Mouse (Mus musculus): ENCODE results near the gene Hoga1. TPM values are rescaled to one million over a fixed set of nuclear protein-coding genes. Genes with fewer than 3 reads are reported as not detected.

Hoga1 gene
- polyA plus RNA-seq, 1 experiment from 2014 or later = 1.3 TPM

DNA sequence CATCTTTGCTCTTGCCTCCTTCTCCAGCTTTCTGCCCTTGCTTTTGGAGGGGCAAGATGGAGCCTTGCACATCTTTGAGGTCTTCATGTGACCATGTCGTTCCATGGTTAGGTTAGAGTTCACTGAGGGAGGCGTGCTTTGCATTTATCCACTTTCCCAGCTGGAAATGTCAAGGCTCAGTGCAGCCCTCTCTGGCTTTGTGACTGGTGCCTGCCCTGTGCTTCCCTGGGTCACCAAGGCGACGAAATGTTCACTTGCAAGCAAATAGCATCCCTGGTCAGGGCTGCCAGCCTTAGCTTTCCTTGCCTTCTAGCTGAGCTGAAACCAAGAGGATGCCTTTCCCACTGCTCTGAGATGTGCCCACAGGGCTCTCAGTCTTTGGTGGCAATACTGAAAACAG is 35.0 kb upstream of the Hoga1 start:
- Histone ChIP-seq H3K27me3 (no peaks in the 10 kb centered on the region), H3K36me3 (no peaks in the 10 kb centered on the region), H3K9me3 (no peaks in the 10 kb centered on the region), H3K9ac (no peak overlapping the region), H3K27ac (no peak overlapping the region), H3K4me3 (no peak overlapping the region), H3K4me1 (peaks cover 23% of the 10 kb centered on the region), H3K4me2 (replicated peaks) (no peak overlapping the region)
- WGBS = 65% methylated on average over 4 of the region's 4 CpGs
- ATAC-seq (ENCODE audit: insufficient number of reproducible peaks, insufficient read depth, low FRiP score, low TSS enrichment) = no peak

DNA sequence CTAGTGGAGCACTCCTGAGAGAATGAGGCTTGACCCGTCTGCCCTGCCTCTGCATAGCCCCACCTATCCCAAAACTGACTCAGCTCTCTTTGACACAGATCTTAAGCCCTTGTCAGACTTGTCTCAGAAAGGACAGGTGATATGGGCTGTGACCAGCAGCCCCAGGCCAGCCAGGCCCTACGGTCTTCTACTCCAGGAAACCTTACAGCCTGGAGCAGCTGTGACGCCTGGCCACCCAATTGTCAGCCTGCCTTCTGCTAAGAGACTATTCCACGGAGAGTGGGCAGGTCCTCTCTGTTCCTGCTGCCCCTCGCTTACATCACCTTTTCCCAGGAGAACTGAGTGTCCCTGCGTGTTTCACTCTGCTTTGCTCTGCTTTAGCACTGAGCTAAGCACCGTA is 34.3 kb upstream of the Hoga1 start:
- no peak for ATAC-seq (ENCODE audit: insufficient number of reproducible peaks, insufficient read depth, low FRiP score, low TSS enrichment)
- Histone ChIP-seq H3K4me1 (peaks cover 19% of the 10 kb centered on the region), H3K27ac (no peak overlapping the region), H3K4me3 (no peak overlapping the region), H3K36me3 (no peaks in the 10 kb centered on the region), H3K4me2 (replicated peaks) (no peak overlapping the region), H3K27me3 (no peaks in the 10 kb centered on the region), H3K9ac (no peak overlapping the region), H3K9me3 (no peaks in the 10 kb centered on the region)
- 77% methylated on average over 7 of the region's 7 CpGs for WGBS

DNA sequence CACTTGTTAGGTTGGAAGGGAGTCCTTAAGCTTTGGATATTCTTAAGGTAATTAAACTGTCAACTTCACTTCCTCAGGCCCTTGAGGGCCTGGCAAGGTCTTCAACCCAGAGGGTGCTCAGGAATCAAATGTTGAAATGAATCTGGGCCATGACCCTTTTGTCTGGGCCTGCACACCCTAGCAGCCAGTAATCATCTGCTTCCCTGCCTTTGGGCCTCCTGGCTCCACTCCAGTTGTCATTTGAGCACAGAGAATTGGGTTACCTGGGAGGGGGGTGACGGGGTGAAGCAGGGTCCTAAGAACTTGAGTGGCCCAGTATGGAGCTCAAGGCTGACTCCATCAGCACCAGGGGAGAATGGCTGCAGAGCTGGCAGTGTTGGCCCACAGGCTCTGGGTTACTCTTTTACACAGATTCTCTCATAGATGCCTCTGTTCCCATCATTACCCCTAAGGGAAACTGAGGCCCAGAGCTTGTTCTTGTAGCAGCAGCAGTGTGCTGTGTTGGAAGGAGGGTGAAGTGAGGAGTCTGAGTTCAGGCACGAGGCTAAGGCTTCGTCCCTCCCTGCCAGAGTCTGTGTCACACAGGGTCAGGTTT is 31.1 kb upstream of the Hoga1 start:
- Histone ChIP-seq H3K4me2 (replicated peaks) (no peak overlapping the region), H3K9me3 (no peaks in the 10 kb centered on the region), H3K9ac (no peak overlapping the region), H3K36me3 (no peaks in the 10 kb centered on the region), H3K27ac (peak overlapping the region; percentile 48; the same call in 1 of the 2 replicates), H3K4me3 (no peak overlapping the region), H3K27me3 (no peaks in the 10 kb centered on the region), H3K4me1 (peaks cover 28% of the 10 kb centered on the region)
- ATAC-seq (ENCODE audit: insufficient number of reproducible peaks, insufficient read depth, low FRiP score, low TSS enrichment) = no peak
- WGBS = 66% methylated on average over 3 of the region's 3 CpGs

DNA sequence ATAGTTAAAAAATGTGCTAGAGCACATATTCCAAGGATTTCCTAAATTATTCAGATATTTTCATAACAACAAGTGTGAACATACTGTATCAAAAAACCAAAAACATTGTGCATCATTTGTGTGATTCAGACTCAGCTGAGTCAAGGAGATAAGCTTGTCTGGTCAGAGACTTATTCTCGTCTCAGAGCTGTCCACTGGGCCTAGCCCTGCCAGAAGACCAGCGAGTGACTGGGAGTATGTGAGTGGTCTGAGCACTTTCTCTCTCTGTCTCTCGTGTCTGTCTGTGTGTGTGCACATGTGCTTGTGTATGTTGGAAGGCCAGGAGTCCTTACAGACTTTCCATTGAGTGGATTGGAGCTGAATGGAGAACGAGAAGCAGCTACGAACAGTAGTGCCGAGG is 30.4 kb upstream of the Hoga1 start:
- Histone ChIP-seq H3K27ac (no peak overlapping the region), H3K36me3 (no peaks in the 10 kb centered on the region), H3K9ac (no peak overlapping the region), H3K9me3 (no peaks in the 10 kb centered on the region), H3K4me3 (no peak overlapping the region), H3K4me1 (peaks cover 28% of the 10 kb centered on the region), H3K27me3 (no peaks in the 10 kb centered on the region), H3K4me2 (replicated peaks) (no peak overlapping the region)
- ATAC-seq (ENCODE audit: insufficient number of reproducible peaks, insufficient read depth, low FRiP score, low TSS enrichment) = no peak
- WGBS = 86% methylated on average over 6 of the region's 6 CpGs

DNA sequence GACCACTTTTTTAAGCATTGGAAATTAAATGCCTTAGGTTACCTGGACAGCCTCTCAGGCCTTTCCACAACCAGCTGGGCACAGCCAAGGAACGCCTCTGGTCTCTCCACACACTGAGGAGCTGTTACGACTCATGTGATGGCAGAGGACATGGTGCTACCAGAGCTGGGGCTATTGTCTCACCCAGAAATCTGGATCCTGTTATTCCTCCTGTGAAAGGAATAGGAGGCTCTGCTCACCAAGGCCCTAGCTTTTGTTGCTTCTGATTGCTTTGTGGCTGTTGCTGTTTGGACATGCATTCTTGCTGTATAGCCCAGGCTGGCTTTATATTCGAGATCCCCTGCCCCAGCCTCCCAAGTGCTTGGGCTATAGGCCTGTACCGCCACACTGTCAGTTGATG is 29.2 kb upstream of the Hoga1 start:
- Histone ChIP-seq H3K4me2 (replicated peaks) (no peak overlapping the region), H3K9me3 (no peaks in the 10 kb centered on the region), H3K4me1 (peaks cover 28% of the 10 kb centered on the region), H3K9ac (no peak overlapping the region), H3K4me3 (no peak overlapping the region), H3K27ac (peak overlapping the region; percentile 9; the same call in 1 of the 2 replicates), H3K36me3 (no peaks in the 10 kb centered on the region), H3K27me3 (no peaks in the 10 kb centered on the region)
- ATAC-seq (ENCODE audit: insufficient number of reproducible peaks, insufficient read depth, low FRiP score, low TSS enrichment) = no peak
- WGBS = 67% methylated on average over 4 of the region's 4 CpGs

DNA sequence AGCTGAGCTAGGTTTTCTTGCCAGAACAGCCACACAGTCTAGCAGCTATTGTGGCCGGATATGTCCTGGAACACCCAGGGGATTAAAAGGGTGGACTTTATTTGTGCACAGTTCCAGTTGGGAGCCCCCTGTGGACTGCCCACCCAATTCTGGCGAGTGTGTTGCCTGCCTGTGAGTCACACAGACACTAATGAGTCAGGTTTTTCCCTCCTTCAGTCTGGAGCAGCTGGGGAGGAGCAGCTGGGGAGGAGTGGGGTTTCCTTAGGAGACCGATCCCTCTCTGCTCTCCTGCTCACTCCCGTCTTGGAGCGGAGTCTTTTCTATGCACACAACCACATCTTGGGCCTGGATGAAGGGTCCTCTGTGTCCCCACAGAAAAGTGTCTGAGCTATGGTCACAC is 28.6 kb upstream of the Hoga1 start:
- Histone ChIP-seq H3K4me2 (replicated peaks) (no peak overlapping the region), H3K9me3 (no peaks in the 10 kb centered on the region), H3K27me3 (no peaks in the 10 kb centered on the region), H3K4me1 (peaks cover 28% of the 10 kb centered on the region), H3K36me3 (no peaks in the 10 kb centered on the region), H3K4me3 (no peak overlapping the region), H3K27ac (peak overlapping the region; percentile 60), H3K9ac (no peak overlapping the region)
- WGBS = 57% methylated on average over 5 of the region's 5 CpGs
- no peak for ATAC-seq (ENCODE audit: insufficient number of reproducible peaks, insufficient read depth, low FRiP score, low TSS enrichment)

DNA sequence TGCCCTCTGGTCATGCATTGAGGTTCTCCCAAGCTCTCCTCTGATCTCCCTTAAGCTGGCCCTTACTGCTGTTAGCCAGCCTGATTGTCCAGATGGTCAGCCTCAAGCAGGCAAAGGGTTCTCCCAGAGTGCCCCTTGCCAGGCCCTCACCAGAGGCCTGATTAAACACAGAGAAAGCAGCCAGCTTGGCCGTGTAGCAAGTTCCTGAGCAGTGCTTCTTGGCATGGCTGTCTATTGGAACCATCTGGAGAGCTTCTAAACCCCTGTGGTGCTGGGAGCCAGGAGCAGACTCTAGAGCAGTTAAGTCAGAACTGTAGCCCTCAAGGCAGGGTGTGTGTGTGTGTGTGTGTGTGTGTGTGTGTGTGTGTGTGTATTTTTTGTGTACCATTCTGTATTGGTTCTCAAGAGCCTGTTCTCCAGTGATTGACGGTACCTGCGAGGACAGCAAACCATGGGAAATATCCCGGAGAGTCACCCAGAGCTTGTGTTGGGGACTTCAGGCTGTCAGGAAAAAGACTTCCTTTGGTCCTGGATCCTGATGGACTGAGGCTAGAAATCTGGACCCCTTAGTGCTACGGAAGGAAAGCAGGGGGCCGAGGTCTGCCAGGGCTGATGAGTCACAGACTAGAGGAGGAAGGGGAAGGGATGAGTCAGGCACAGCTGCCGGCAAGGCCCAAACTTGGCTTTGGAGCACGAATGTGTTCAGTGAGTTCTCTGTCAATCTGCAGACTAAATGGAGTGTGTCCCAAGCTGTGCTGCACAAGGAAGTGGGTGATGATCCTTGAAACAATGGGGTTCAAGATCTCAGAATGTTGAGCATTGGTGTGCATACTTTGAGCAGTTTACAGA is 27.8 kb upstream of the Hoga1 start:
- ATAC-seq (ENCODE audit: insufficient number of reproducible peaks, insufficient read depth, low FRiP score, low TSS enrichment) = no peak
- Histone ChIP-seq H3K4me1 (peaks cover 35% of the 10 kb centered on the region), H3K4me3 (no peak overlapping the region), H3K36me3 (no peaks in the 10 kb centered on the region), H3K27ac (peak overlapping the region; percentile 60), H3K4me2 (replicated peaks) (no peak overlapping the region), H3K9me3 (no peaks in the 10 kb centered on the region), H3K9ac (no peak overlapping the region), H3K27me3 (no peaks in the 10 kb centered on the region)
- WGBS = 73% methylated on average over 8 of the region's 8 CpGs

DNA sequence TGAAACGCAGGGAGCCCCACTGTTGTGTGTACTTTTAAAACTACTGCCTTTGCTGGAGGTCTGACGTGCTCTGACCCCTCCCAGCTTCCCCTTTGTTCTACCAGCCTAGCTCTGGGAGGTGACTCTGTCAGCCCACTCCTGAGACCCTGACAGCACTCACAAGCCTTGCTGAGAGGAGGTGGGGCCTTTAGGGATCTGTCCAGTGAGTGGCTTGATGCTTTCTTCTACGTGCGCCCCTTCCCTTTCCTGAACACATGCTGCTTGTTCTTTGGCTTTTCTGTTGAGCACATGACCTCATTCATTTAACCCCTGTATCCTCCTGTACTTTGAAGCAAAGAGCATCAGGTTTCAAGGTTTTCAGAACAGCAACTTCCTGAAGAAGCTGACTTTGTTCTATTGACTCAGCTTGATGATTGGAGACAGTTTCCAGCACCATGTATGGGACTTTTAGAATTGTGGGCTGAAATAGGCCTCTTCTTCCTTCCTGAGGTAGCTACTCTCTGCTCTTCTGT is 26.3 kb upstream of the Hoga1 start:
- no peak overlapping the region for H3K4me3 ChIP-seq
- peaks cover 37% of the 10 kb centered on the region for H3K4me1 ChIP-seq
- no peaks in the 10 kb centered on the region for H3K27me3 ChIP-seq
- H3K36me3 ChIP-seq = no peaks in the 10 kb centered on the region
- 13% methylated on average over 4 of the region's 4 CpGs for WGBS
- H3K9me3 ChIP-seq = no peaks in the 10 kb centered on the region
- ATAC-seq (ENCODE audit: insufficient number of reproducible peaks, insufficient read depth, low FRiP score, low TSS enrichment) = no peak
- H3K27ac ChIP-seq = peak overlapping the region; percentile 58
- H3K4me2 ChIP-seq (replicated peaks) = no peak overlapping the region
- H3K9ac ChIP-seq = no peak overlapping the region

DNA sequence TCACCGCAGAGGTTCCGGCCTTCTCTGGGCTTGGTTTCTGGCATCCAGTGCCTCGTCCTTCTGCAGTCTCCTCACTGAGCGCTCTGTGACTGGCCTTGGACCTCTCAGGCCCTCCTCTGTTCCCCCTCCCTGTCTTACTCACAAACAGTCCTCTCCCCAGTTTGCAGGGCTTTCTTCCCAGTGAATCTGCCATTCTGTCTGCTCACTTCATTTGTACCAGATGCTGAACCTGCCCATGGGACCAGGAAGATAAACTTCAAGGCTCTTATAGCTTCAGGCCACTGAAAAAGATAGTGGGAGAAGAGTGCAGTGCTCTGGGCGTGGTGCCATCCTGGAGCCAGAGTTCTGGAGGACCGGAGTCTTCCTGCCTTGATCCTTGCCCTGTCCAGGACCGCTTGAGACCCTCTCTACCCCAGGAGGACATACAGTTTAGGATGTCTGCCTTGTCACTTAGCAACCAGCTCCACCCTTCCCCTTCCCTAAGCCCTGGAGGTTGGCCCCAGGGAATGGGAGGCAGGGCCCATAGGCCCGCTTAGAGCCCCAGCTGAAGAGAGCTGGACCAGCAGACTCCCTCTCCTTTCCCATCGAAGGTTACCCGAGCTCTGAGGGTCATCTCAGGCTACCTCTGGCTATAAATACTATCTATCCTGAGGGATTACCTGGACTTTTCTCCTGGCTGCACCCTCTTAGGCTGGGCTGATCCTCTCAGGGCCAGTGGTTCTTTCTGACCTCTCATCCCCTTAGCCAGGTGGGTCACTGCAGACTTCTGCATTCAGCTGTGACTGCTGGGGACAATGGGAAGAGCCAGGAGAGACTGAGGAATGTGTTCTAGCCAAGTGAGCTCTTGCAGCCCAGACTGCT is 23.5 kb upstream of the Hoga1 start:
- Histone ChIP-seq H3K4me2 (replicated peaks) (no peak overlapping the region), H3K4me3 (no peak overlapping the region), H3K27ac (no peak overlapping the region), H3K36me3 (no peaks in the 10 kb centered on the region), H3K27me3 (no peaks in the 10 kb centered on the region), H3K9me3 (no peaks in the 10 kb centered on the region), H3K4me1 (peaks cover 29% of the 10 kb centered on the region), H3K9ac (no peak overlapping the region)
- ATAC-seq (ENCODE audit: insufficient number of reproducible peaks, insufficient read depth, low FRiP score, low TSS enrichment) = no peak
- 67% methylated on average over 10 of the region's 10 CpGs for WGBS

DNA sequence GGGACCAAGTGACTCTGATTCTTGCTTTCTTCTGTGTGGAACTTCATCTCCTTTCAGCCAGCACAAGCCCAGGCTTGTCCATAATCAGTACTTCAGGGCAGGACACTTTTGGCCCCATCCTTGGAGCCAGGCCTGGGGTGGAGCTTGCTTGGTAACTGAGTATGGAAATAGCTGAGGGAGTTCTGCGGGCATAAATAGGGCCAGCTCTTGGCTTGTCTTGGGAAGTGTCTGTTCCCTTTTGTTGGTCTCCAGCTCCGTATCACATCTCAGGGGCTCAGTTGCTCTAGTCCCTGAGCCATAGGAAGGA is 22.9 kb upstream of the Hoga1 start:
- 72% methylated on average over 2 of the region's 2 CpGs for WGBS

DNA sequence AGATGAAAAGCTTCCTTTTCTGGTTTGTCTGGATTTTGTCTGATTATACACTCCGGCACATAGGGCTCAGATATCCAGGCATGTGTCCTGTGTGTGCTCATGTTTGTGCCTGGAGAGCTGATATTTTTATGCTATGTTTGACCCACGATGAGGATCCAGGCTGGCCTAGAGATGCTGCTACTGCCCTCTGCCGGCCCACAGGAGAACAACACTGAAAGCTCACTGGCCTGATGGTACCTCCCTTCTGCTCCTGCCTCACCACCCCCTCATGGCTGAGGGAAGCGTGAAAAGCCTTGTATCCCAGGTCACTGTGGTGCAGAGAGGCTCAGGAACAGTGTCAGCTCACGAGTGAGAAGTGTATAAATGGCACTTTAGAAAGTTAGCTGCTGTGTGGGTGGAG is 19.3 kb upstream of the Hoga1 start:
- H3K9ac ChIP-seq = no peak overlapping the region
- H3K27me3 ChIP-seq = no peaks in the 10 kb centered on the region
- ATAC-seq (ENCODE audit: insufficient number of reproducible peaks, insufficient read depth, low FRiP score, low TSS enrichment) = peak; percentile 54; the same call in 1 of the 2 replicates
- no peaks in the 10 kb centered on the region for H3K9me3 ChIP-seq
- H3K4me1 ChIP-seq = 0 out of 2 replicates have a peak, but pooled peaks cover 9% of the 10 kb centered on the region
- no peak overlapping the region for H3K4me3 ChIP-seq
- WGBS = 8% methylated on average over 5 of the region's 5 CpGs
- no peak overlapping the region for H3K4me2 ChIP-seq (replicated peaks)
- no peak overlapping the region for H3K27ac ChIP-seq
- H3K36me3 ChIP-seq = no peaks in the 10 kb centered on the region

More for the DNA sequence above, 22.9 kb upstream of the Hoga1 start:
- Histone ChIP-seq H3K9me3 (no peaks in the 10 kb centered on the region), H3K9ac (no peak overlapping the region), H3K27me3 (no peaks in the 10 kb centered on the region), H3K36me3 (no peaks in the 10 kb centered on the region), H3K27ac (no peak overlapping the region), H3K4me2 (replicated peaks) (no peak overlapping the region), H3K4me3 (no peak overlapping the region), H3K4me1 (peaks cover 23% of the 10 kb centered on the region)
- ATAC-seq (ENCODE audit: insufficient number of reproducible peaks, insufficient read depth, low FRiP score, low TSS enrichment) = no peak
